Mouse (Mus musculus) ES-E14 (cell line): ENCODE measurements around the gene Slc25a42.

Experiments used
- CHD2 ChIP-seq: IDR thresholded peaks from 2 replicates; pipeline ENCODE4 v1.6.1; 2014; ENCODE audit warnings: mild to moderate bottlenecking, low read depth, low read length, inconsistent platforms
- HCFC1 ChIP-seq: IDR thresholded peaks from 2 replicates; pipeline ENCODE4 v1.6.1; 2012; ENCODE audit warnings: low read length, inconsistent platforms, borderline replicate concordance; ENCODE audit not compliant: insufficient read depth
- MAFK ChIP-seq: IDR thresholded peaks from 2 replicates; pipeline ENCODE4 v1.6.1; 2014; ENCODE audit warnings: mild to moderate bottlenecking, low read depth, low read length, inconsistent platforms; ENCODE audit not compliant: insufficient read depth
- ZC3H11A ChIP-seq: IDR thresholded peaks from 2 replicates; pipeline ENCODE4 v1.6.1; 2012; ENCODE audit warnings: low read depth, mild to moderate bottlenecking, inconsistent platforms, low read length, borderline replicate concordance
- ZNF384 ChIP-seq: IDR thresholded peaks from 2 replicates; pipeline ENCODE4 v1.6.1; 2012; ENCODE audit warnings: low read depth, low read length, inconsistent platforms

GRCm38 (mm10) chr8:70170748-70171147 lies 41.4 kb downstream of the Slc25a42 start:
- TF ChIP-seq CHD2: no peak
- TF ChIP-seq HCFC1: no peak
- no peak for TF ChIP-seq MAFK
- TF ChIP-seq ZC3H11A: no peak
- TF ChIP-seq ZNF384: no peak
